Mouse (Mus musculus) heart, adult 2 months (tissue): ENCODE measurements around the gene Marveld1. TPM values are rescaled to one million over a fixed set of nuclear protein-coding genes. Genes with fewer than 3 reads are reported as not detected.
A peak's percentile ranks its signal among the peaks of the same experiment; 100 is the strongest.

Experiments
- DNase-seq, 2 experiments: peaks; one replicate each; pipeline ENCODE4 v3.0.0; 2021
- H3K27ac ChIP-seq: fragments of 200-600 bp; 2 replicates; pipeline ENCODE4 v1.8.1; 2022
- H3K27me3 ChIP-seq: fragments of 200-500 bp; 2 replicates; pipeline ENCODE4 v1.6.1; 2012; ENCODE audit warnings: mild to moderate bottlenecking, low read length, inconsistent platforms, mixed read lengths; ENCODE audit not compliant: control insufficient read depth, insufficient read depth
- H3K36me3 ChIP-seq: fragments of 200-500 bp; 2 replicates; pipeline ENCODE4 v1.6.1; 2012; ENCODE audit warnings: low read length, inconsistent platforms; ENCODE audit not compliant: control insufficient read depth, insufficient read depth
- H3K4me1 ChIP-seq: fragments of 200-500 bp; 2 replicates; pipeline ENCODE4 v1.6.1; 2011; ENCODE audit warnings: low read length; ENCODE audit not compliant: control insufficient read depth, insufficient read depth
- H3K4me3 ChIP-seq: fragments of 200-600 bp; 2 replicates; pipeline ENCODE4 v1.8.1; 2022
- H3K79me2 ChIP-seq: fragments of 200-500 bp; replicated peaks from 2 replicates; pipeline ENCODE4 v1.6.1; 2012; ENCODE audit warnings: mild to moderate bottlenecking, inconsistent platforms, low read length, moderate library complexity, mixed read lengths; ENCODE audit not compliant: control insufficient read depth, insufficient read depth
- H3K9ac ChIP-seq: fragments of 200-500 bp; 2 replicates; pipeline ENCODE4 v1.6.1; 2012; ENCODE audit warnings: low read depth, mild to moderate bottlenecking, control low read depth, inconsistent platforms, low read length, mixed read lengths
- CTCF ChIP-seq: fragments of 200-600 bp; IDR thresholded peaks from 2 replicates; pipeline ENCODE4 v1.8.1; 2022; ENCODE audit warnings: antibody characterized with exemption, mild to moderate bottlenecking, moderate library complexity
- EP300 ChIP-seq: fragments of 200-500 bp; IDR thresholded peaks from 2 replicates; pipeline ENCODE4 v1.6.1; 2011; ENCODE audit warnings: low read depth, low read length, control low read depth; ENCODE audit not compliant: insufficient read depth
- POLR2A ChIP-seq: fragments of 200-500 bp; IDR thresholded peaks from 2 replicates; pipeline ENCODE4 v1.6.1; 2011; ENCODE audit warnings: mild to moderate bottlenecking, low read depth, low read length, control low read depth; ENCODE audit not compliant: insufficient read depth
- WGBS: fragments of 180-500 bp; shearing (Covaris S2); methylation state at CpG from one replicate; pipeline ENCODE4 v1.1.7; 2018; 5-methylcytosine and 5-hydroxymethylcytosine counted together
- intact Hi-C: fragments of 180-260 bp; cut with DNase I; formaldehyde crosslinking; loops from one replicate; pipeline ENCODE4 v1.15.1; 2025
- polyA plus RNA-seq: library from polyadenylated mRNA; depleted of rRNA; stranded (reverse); fragments of >200 nt; gene quantifications from 2 replicates; pipeline ENCODE4 v1.2.3, GENCODE M21; 2012
- total RNA-seq, 2 experiments: library from RNA; stranded (reverse); gene quantifications; 2 replicates each; pipeline ENCODE4 v1.2.3; 2021

The Marveld1 gene
- total and polyA plus RNA-seq, 3 experiments: 21.1 to 55.0 (median 21.9) TPM

GRCm38 (mm10) chr19:42142757-42143156 is 4.4 kb upstream of the Marveld1 start:
- Histone ChIP-seq H3K27me3 (no peaks in the 10 kb centered on the region), H3K36me3 (no peaks in the 10 kb centered on the region), H3K9ac (no peak overlapping the region), H3K79me2 (no peaks in the 10 kb centered on the region), H3K4me1 (peaks cover 9% of the 10 kb centered on the region), H3K4me3 (no peak overlapping the region), H3K27ac (no peak overlapping the region)
- intact Hi-C loops: loop anchor here (10.0 kb wide), 1 partner anchor 208 kb away; the partner anchor contains the start of genes Exosc1 and Zdhhc16
- DNase-seq: no peak
- WGBS: 73% methylated on average over 2 of the region's 2 CpGs
- TF ChIP-seq POLR2A: no peak
- TF ChIP-seq CTCF: no peak
- TF ChIP-seq EP300: no peak

DNA sequence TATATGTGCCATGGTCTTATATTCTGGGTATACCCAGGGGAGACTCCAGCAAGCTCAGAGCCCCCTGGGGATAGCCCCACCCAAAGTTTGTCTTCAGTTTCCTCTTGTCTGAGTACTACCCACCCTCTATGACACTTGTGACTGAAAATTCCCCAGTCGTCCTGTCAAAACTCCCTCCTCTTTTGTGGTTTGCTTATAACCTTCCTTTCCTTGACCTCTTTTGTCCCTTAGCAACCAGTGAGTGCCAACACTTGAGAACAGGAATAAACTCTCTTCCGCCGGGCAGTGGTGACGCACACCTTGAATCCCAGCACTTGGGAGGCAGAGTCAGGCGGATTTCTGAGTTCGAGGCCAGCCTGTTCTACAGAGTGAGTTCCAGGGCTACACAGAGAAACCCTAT is 3.1 kb upstream of the Marveld1 start:
- H3K27ac ChIP-seq: no peak overlapping the region
- no peak for DNase-seq

DNA sequence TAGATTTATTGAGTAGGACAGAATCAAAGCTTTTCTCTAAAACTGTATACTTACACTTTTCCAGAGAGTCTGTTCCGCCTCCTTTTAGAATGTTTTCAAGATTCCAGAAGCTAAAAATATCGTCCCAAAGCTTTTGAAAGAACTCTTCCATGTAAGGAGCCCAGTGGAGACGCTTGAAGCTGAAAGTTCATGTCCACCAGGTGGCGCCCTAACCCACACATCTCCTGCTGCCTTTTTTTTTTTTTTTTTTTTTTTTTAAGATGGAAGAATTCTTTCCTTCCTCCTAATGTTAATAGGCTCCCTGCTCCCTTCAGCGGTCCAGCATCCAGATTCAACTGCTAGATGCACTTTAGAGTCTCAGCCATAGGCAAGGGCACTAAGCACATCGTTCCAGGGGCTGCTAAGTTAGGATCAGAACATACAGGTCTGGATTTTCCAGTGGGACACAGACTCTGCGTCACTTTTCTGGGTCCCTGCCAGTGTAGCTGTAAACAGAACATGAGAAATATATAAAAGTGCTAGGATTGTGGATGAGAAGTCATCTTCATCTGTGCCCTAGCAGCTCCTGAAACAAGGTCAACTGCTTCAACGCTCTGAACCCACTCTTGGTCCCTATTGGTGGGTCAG is 2.5 kb upstream of the Marveld1 start:
- Histone ChIP-seq H3K4me3 (no peak overlapping the region), H3K27me3 (no peaks in the 10 kb centered on the region), H3K36me3 (no peaks in the 10 kb centered on the region), H3K4me1 (peaks cover 11% of the 10 kb centered on the region), H3K27ac (peak overlapping the region; percentile 20), H3K9ac (no peak overlapping the region), H3K79me2 (no peaks in the 10 kb centered on the region)
- TF ChIP-seq POLR2A: no peak
- peak; percentile 85 for TF ChIP-seq CTCF
- TF ChIP-seq EP300: no peak
- intact Hi-C loops: loop anchor here (1.0 to 10.0 kb wide), 5 partner anchors 14 to 210 kb away; partner anchors contain the start of genes Exosc1, Mms19, Pi4k2a and Ubtd1
- WGBS: 22% methylated on average over 8 of the region's 8 CpGs
- DNase-seq: peak; percentile 83 to 86

More for the DNA sequence above, 3.1 kb upstream of the Marveld1 start:
- intact Hi-C loops: loop anchor here (1.0 to 10.0 kb wide), 3 partner anchors 13 to 209 kb away; partner anchors contain the start of genes Exosc1 and Zdhhc16
- no peaks in the 10 kb centered on the region for H3K27me3 ChIP-seq
- H3K9ac ChIP-seq: no peak overlapping the region
- no peaks in the 10 kb centered on the region for H3K36me3 ChIP-seq
- H3K4me1 ChIP-seq: peaks cover 10% of the 10 kb centered on the region
- TF ChIP-seq POLR2A (no peak), EP300 (no peak), CTCF (no peak)
- WGBS: 27% methylated on average over 6 of the region's 6 CpGs
- no peaks in the 10 kb centered on the region for H3K79me2 ChIP-seq
- no peak overlapping the region for H3K4me3 ChIP-seq

DNA sequence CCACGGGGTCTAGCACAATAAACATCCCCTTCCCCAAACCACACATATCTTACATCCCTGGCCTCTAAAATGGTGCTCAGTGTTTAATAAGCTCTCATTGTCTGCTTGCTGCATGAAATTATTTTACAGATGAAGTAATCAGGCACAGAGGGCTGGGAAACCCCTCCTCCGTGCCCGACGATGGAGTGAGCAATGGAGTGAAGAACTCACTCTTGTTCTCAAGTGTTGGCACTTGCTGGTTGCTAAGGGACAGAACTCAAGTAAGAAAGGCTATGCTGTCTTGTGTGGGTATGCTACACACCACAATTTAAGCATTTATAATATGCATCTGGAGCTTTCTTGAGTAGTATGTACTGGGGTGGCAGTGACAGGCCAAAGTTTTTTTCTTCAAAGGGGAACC is 2.0 kb upstream of the Marveld1 start:
- Histone ChIP-seq H3K4me1 (peaks cover 13% of the 10 kb centered on the region), H3K27ac (peak overlapping the region; percentile 20; the same call in 1 of the 2 replicates), H3K36me3 (no peaks in the 10 kb centered on the region), H3K9ac (no peak overlapping the region), H3K79me2 (no peaks in the 10 kb centered on the region), H3K4me3 (no peak overlapping the region), H3K27me3 (no peaks in the 10 kb centered on the region)
- no peak for DNase-seq
- intact Hi-C loops: loop anchor here (2.0 to 10.0 kb wide), 4 partner anchors 14 to 210 kb away; partner anchors contain the start of genes Exosc1, Mms19, Pi4k2a and Ubtd1
- WGBS: 52% methylated on average over 4 of the region's 4 CpGs
- TF ChIP-seq CTCF: no peak
- TF ChIP-seq EP300: no peak
- TF ChIP-seq POLR2A: no peak

GRCm38 (mm10) chr19:42145731-42146130 is 1.5 kb upstream of the Marveld1 start:
- TF ChIP-seq CTCF (no peak), POLR2A (no peak), EP300 (no peak)
- Histone ChIP-seq H3K27ac (no peak overlapping the region), H3K9ac (no peak overlapping the region), H3K36me3 (no peaks in the 10 kb centered on the region), H3K4me3 (no peak overlapping the region), H3K27me3 (no peaks in the 10 kb centered on the region), H3K79me2 (no peaks in the 10 kb centered on the region), H3K4me1 (peaks cover 14% of the 10 kb centered on the region)
- no peak for DNase-seq
- intact Hi-C loops: loop anchor here (2.0 to 10.0 kb wide), 4 partner anchors 15 to 211 kb away; partner anchors contain the start of genes Exosc1, Mms19, Pi4k2a and Ubtd1
- WGBS: 94% methylated on average over 2 of the region's 2 CpGs
